Mouse (Mus musculus) spleen, postnatal 10 days (tissue): ENCODE data around the gene Wdr75.

ENCODE experiments used
- DNase-seq, 2 experiments: peaks; one replicate each; pipeline ENCODE4 v3.0.0; 2021 to 2022; ENCODE audit warnings: low spot score in 2 of 2

Gene Wdr75

DNA sequence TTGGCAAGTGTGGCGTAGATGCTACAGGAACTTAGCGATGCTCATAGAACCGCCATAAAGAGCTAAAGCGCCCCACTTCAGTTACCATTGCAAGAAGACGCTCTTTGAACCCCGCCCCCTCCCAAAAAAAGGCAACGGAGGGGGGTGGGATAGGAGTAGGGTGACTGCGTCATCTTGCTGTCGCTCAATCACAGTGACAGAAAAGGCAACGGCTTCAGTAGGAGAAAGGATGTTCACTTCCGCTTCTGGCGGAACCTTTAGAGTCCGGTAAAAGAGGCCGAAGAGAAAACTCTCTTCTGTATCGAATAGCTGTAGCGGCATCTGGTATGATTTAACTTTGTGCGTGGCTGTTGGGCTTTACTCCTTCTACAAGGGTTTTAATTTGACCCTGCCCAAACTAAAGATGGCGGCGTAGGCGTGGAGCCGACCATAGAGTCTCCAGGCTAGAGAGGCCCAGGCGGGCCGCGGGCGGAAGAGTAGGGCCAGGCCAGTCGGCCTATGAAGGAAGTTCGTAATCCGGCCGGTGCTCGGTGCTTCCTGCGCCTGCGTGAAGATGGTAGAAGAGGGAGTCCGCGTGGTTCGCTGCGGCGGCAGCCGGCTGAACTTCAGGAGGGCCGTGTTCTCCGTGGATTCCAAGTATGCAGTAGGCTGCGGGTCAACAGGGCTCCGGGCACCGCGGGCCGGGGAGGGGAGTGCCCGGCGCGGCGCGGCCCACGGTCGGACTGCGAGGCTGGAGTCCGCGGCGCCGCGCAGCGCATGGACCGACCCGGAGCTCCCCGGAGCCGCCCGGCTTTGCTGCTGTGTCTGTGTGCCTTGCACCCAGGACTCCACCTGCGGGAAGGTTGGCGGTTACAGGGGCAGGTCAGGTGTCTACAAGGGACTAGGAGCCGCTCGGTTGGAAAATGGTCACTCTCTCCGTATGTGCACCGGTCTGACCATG lies at the start of gene Wdr75:
Wdr75 (plus strand) TSS at position 198 of the 940 bp plus-strand sequence.
- peak; percentile 92 to 95 for DNase-seq

DNA sequence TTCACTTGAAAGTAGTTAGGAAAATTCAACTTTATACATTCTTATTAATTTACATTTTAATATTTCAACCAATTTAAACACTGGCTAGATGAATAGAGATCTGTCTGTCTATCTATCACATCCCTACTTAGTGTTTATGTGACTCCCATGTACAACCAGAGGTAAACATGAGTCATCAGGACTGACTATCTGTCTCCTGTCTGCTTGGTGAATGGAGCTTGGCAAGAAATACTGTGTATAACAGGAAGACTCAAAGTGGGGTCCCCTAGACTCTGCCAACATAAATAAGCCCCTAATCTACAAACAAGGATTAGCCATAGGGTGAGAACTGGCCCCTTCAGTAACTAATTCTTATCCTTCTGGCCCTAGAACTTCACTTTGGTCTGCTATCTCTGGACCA lies 39.1 kb upstream of the Wdr75 start:
- no peak for DNase-seq

DNA sequence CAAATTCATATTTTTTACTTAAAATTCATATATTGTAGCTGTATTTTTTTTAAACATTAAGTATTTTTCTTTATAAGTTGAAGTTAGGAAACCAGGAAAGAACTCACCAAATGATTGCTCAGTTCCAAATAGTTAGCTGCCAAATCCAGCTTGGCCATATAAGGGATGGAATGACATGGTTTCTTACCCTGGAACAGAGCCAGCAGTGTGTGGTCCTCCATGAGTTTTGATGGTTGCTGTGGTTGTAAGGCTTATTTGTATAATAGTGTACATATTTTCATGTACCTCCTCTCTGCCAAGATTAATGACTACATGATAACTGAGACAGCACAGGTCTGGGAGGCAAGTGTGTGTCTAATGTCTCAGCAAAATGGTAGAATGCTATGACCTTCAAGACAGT lies 38.3 kb upstream of the Wdr75 start:
- no peak for DNase-seq

DNA sequence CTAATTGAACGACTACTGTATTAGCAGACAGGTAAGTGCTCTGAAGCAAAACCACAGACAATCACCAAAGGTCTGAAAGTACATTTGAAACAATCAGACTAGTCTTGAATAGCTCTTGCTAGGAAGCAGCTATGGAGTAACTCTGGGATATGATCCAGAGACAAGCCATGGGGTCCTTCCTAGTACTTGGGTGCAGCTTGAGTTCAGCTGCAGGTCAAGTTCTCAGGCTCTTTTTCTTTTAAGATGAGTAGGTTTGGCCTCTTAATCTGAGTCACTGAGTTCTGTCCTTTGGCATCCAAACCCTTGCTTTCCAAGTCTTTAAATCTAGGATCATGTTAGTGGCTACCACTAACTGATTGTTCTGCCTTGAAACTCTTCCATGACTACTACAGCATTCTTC lies 37.0 kb upstream of the Wdr75 start:
- no peak for DNase-seq

DNA sequence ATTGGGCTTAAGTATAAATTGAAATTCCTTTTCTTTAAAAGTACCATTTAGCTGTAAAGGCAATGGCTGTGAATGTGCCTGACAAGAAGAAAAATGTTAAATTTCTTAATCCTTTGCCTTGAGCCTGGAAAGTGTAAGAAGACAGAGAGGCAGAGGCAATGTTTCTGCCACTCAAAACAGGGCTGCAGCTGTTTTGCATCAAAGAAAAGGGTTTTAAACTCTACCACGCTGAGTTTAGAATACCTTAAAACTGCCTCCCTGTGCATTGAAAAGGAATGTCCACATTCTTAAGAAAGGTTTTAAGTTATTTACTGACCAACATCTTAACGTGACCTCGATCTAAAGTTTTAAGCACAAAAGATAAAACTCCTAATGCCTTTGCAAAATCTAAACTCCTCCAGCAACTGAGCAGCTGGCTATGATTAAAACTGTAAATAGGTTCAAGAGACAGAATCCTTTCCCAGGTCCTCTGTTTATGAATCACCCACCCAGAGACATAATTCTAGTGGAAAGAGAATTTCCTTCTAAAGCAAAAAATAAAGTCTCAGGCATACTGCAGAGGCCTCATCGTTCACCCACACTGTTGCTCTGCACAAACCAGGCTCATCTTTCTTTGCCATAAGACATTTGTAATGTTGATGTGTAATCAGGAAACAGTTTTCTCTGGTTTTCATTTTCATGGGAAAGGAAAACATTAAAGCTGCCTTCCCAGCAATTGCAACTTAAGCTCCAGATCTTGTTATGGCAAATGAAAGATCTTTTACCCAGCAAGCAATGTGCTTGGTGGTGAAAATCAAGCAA lies 34.1 kb upstream of the Wdr75 start:
- no peak for DNase-seq

DNA sequence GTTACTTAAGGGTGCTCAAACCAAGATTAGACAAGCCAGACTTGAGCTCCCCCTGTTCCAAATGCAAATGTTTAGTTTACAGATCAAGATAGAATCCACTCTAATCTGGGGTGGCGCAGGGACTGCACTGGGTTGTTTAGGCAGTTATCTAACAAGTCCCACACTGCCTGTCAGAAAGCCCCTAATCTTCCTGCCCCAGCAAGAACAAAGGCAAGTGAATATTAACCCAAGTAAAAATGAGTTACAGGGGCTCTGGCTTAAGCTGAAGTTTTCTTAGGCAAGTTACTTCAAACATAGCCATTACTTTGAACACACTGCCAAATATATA lies 33.5 kb upstream of the Wdr75 start:
- no peak for DNase-seq

DNA sequence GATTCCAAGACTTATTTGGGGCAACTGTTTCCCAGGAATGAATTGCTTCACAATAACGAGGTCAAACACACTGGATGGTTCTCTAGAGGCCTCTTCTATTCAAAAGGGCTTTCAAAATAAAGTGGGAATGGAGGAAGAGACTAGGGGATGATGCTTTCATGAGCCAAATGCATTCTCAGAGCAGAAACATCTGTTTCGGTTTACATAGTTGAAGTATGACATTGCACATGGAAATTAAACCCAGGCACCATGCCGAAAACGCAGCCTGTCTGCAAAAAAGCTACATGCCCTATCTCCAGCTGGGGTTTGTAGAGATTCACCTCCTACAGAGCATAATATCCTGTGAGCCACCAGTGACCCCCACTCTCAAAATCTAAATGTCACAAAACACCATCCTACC lies 29.3 kb upstream of the Wdr75 start:
- DNase-seq, result no peak

DNA sequence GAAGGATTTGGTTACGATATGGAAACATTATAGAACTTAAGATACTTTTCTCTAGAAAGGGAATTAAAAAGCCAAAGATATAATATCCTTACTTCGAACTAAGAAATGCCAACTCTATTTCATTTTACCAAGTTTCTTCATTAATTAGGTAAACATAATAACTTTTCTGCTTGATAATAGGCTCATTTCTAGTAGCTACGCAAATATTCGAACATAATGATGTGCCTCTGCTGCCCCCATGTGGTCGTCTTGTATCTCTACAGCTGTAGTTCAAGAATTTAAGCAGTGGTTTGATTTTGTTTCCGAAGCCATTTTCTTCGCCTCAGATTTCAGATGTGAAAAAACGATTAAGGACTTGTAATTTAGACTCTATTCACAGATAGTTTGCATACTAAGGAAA lies 28.8 kb upstream of the Wdr75 start:
- peak; percentile 14 to 79 for DNase-seq

DNA sequence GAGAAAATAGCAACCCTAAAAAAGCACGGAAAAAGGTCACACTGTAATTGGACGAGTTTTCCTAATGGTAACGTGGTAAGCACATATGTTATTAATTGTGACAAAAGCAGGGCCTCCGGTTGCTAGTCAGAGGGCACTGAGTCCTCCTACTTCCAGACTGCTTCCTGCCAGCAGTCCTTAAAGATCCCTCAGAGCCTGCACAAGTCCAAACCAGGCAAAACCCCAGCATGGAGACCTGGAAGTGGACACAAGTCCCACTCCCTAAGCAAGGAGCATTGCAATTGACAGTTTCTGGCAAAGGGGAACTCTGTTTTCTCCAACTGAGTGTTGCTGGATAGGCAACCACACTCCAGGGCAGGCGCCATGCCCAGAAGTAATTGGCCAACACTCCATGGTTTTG lies 27.4 kb upstream of the Wdr75 start:
- no peak for DNase-seq

DNA sequence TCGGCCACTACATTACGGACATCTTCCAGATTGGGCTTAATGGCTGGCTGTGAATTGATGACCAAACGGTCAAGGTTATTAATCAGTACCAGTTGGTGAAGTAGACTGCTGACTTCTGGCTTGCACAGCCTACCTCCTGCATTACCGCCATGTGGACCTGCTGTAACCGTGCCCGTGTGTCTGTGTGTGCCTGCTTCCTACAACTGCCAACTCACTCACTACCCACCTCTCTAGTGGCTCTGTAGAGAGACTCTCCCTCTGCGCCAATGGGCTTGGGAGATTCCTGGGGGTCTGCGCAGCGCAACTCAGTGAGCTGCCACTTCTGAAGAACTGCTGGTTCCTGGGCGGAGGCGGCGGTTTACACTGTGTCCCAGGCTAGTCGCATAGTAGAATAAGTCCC lies 25.6 kb upstream of the Wdr75 start:
- DNase-seq, result no peak

DNA sequence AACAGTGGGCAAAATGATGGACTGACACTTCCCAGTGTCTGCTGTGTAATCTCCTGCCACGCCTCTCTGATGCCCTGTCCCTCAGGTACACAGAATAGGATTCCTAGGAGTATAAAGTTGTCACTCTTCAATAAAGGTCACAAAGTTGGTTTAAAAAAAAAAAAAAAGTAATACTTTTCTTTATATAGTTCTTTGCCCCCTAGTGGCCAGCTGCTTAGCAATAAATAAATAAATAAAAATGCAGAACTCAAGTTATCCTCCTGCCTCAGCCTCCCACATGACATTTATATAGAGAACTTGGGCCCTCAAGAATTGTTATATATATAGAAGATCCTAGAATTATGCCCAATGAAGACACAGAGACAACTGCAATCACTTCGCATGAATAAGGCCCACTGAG lies 24.9 kb upstream of the Wdr75 start:
- no peak for DNase-seq

DNA sequence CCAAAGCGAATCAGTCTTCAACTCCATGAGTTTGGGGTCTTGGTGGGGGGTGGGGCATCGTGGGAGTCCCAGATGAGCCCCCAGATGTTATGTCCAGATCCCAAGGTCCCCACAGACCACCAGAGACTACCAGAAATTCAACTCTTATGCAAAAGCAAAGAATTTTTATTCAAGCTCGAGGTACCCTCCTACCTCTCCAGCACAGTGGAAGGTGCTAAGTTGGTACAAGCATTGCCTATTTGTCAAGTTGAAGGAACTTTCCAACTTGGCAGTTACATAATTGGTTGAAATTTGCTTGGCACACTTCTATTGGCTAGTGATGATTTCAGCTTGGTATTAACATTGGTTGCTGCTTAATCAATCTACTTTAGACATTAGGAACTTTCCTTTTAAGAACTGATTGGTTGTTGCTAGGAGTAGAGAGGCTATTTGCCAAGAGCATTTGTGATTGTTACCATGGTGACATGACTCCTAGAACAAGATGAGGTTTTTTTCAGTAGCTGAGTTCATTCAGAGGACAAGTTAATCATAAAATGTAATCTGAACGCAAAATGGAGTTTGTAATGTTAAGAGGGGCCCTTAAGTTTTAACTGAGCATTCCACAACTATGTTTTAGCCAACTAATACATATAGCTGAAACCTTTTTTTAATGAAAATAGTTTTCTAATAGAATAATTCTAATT lies 14.2 kb upstream of the Wdr75 start:
- no peak for DNase-seq

DNA sequence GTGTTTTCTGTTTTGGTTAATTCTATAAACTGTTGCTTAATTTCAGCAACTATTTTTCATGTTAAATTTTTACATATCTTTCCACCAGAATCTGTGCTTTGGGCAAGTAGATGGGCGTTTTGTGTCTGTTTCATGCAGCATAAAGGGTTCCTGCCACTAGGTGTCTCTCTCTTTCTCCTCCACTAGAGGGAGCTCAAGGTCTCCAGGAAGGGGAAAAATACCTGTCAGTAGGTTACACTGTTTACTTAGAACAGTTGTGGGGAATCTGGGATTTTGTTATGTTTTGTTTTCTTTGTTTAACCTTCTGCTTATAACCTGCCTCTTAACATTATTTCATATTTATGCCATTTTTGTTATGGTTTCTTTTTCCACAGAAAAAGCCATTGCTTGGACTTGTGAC lies 21.9 kb downstream of the Wdr75 start:
- peak in 1 of 2 experiments; percentile 37 for DNase-seq

DNA sequence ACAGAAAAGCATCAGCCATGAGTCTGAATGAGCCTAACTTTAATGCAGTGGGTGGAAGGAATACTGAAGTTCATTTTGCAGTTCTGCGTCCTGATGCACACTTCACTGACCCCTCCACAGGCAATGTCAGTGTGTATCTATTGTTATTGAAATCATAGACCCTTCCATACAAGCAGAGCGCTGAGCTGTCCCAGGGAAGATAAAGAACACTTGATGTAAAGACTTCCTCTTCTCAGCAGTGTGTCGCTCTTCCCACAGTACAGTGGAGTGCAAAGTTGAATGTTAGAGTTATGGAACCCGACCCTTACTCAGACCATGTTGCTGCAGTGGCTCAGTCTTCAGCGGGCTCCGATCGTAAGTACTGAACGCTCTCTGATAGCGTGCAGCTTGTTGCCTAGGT lies 23.6 kb downstream of the Wdr75 start:
- no peak for DNase-seq

DNA sequence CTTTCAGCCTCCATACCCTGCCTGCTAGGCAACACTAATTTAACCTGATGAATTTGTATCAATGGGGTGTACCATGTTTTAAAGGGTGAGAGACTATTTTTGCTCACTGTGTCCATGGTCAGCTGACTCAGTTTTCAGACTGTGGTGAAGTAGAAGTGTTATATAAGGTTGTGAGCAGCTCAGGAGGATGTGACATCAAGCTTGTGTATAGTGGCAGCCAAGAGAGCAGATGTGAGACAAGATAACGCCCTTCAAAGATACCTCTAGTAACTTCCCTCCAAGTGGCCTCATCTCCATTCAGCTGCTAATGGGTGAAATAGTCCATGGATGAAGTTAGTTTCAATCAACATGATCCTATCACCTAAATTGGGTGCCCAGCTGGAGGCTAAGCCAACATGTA lies 29.5 kb downstream of the Wdr75 start:
- DNase-seq, result no peak

DNA sequence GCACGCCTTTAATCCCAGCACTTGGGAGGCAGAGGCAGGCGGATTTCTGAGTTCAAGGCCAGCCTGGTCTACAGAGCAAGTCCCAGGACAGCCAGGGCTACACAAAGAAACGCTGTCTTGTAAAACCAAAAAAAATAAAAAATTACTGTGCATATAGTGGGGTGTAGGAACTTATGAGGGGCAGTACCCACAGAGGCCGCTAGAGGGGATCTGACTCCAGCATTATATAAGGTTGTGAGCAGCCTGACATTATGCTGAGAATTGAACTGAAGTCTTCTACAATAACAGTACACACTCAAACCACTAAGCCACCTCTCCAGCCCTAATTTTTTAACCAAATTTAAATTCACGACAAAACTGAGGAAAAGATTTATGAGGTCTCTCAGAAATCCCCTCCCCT lies 30.2 kb downstream of the Wdr75 start:
- DNase-seq, result peak; percentile 33 to 74

DNA sequence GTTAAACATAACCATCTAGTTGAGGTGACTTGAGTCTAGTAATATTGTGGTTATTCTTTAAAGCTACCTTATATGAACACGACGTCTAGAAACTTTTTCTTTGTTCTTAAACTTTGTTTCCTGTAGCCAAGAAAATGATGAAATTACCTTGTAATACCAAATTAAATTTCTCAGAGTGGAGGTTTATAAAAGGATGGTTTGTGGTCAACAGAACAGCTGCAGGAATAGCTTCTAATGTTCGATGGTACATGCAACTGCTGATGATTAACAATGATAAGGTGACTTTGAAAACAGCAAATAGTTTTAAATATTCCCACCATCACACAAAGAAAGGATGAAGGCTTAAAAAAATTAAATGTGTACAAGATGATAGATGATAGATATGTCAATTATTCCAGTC lies 30.7 kb downstream of the Wdr75 start:
- DNase-seq, result no peak

DNA sequence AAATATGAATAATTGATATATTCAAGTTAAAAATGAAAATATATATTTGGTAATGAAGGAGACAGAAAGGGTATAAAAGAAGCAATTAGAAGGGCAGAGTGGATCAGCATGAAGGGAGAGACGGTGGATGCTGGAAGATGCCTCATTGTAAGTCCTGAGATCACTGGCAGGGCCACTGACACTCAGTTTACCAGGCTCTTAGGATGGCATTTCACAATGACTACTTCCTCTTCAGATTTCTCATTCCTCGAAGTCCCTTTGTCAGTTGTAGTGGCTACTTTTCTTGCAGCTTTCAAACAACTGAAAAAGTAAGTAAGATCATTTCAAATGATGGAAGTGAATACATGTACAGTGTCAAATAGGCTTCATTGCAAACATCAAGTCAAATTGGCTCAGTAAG lies 31.2 kb downstream of the Wdr75 start:
- no peak for DNase-seq

DNA sequence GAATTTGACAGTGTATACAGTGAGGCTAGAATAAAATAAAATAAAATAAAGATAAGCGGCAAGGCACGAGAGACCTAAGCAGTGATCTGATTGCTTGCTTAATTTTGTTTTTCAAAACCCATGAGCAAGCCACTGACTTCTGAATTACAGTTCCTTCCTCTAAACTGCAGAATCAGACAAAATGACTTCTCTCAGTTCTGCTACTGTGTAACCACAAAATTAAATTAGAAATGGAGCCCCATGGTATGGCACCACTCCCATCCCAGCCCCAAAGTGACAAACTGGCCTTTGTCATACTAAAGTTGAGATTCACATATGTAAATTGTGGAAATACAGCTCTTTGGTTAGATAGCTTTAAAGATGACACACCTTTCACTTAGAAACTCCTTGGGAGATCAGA lies 31.8 kb downstream of the Wdr75 start:
- DNase-seq, result no peak

DNA sequence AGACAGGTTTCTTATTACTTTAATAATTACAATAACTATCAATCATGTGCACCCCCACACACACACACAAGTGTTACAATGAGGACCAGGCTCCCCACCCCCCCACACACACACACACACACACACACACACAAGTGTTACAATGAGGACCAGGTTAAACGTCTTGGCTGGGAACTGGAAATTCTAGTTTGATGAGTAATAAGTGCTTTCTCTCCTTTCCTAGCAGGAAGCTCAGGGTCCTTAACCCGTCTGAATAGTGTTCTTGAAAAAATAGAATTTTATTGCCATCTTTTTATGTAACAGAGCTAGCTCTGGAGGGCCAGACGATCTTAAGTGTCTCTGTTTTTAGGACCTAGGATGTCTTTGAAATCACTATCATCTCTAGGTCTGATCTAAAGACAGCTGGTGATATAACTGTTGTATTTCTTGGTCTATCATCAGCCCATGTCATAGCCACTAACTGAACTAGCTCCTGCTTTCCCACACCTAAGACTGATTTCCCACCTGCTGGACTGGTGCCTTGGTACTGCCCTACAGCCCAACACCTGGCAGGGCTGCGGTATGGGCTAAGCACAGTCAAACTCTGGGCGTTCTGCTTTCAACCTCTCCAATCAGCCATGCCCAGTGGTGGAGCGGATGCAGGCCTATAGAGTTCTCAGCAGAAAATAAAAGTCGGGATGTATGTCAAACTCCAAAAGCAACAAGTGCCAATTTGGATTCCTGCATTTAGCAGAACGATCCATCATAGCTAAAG lies 35.7 kb downstream of the Wdr75 start:
- no peak for DNase-seq

DNA sequence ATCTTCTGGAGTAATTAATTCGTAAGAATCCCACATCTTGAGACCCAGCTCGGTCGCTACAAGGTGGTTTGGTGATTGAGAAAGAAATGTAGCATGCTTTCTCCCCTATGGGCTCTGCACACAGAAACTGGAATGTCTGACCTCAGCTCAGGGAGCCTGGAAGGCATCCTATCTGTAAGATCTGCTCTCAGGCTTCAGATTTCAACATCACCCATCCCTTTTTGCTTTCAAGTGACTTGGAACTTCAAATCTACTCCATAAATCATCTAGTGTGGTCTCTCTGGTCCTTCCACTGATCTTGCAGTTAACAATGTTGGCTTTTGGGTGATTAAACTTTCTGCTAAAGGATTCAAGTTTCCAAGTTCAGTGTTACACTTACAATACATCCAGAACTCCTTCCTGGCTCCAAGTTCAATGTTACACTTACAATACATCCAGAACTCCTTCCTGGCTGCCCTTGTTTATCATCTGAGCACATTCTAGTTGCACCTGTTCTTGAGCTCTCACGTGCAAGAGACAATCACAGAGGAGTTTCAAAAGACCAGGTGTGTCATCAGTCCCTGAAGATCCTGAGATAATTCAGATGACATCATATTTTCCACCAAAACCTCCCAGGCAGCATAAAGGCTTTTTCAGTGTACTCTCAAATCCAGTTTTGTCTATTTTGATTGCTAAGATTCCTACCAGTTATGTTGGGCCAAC lies 40.5 kb downstream of the Wdr75 start:
- DNase-seq, result no peak
